Mouse (Mus musculus): ENCODE measurements around the gene Tmco4. TPM values are rescaled to one million over a fixed set of nuclear protein-coding genes. Genes with fewer than 3 reads are reported as not detected.

Tmco4 gene
- 1.5 TPM in 2 replicates for polyA plus RNA-seq (2015; fragmentation: Nextera tagmentation; extraction: Ambion mirVana)

DNA sequence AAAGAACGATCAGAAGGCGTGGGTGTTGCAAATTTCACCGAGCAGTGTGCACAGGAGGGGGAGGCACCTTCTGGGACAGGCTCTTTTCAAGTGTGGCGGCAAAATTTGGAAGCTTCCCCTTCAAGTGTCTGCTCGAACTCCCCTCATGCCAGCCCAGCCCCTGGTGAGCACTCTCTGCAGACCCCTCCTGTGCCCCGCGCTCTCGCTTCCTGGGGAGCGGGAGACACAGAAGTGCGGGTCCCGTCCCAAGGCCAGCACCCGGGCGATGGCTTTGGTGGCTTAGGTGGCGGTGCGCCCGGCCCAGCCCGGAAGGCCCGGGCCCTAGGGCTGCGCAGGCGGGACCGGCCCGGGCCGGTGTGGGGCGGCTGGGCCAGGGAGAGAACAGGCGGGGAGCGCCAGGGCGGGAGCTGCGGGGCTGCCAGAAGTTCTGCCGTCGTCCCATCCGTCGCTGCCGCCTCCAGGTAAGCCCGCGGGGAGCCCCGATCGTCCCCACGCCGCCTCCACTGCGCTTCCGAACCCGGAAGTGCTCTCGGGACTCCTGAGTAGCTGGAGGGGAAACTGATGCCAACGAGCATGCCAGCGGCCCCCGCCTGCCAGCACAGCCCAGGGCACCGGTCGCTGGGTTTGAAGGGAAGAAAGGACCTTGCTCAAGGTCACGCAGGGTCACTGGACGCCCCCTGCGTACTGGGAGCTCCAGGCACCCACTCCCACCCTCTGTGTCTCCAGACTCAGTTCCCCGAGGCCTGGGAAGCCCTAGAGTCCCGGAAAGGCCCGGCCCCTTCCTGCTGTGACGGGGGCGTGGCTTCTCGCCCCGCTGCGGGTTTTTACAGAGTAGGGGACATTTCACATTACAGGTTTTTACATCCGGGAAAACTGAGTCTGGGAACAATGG lies at the start of gene Tmco4:
Gene Tmco4, plus strand, starts transcription at position 62 of the 892 bp plus-strand sequence.

DNA sequence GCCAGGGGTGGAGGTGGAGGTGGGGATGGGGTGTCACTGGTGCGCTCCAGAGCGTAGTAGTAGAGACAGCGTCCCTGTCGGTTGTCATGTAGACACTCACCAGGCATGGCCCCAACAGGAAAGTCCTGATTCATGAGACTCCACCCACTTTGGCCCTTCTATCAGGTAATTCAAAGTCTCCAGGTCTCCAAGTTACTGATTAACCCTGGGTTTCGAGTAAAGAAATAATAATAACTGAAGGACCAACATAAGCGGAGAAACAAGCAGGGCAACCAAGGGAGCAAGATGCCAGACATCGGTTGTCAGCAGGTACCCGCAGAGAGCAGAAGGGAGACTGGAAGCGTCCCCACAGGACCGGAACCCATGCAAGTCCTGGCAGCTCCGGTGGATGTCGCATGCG lies 5.8 kb upstream of the Tmco4 start, which contains the start of gene Rnf186:
Gene Rnf186, plus strand, starts transcription at position 247 of the 400 bp plus-strand sequence.

DNA sequence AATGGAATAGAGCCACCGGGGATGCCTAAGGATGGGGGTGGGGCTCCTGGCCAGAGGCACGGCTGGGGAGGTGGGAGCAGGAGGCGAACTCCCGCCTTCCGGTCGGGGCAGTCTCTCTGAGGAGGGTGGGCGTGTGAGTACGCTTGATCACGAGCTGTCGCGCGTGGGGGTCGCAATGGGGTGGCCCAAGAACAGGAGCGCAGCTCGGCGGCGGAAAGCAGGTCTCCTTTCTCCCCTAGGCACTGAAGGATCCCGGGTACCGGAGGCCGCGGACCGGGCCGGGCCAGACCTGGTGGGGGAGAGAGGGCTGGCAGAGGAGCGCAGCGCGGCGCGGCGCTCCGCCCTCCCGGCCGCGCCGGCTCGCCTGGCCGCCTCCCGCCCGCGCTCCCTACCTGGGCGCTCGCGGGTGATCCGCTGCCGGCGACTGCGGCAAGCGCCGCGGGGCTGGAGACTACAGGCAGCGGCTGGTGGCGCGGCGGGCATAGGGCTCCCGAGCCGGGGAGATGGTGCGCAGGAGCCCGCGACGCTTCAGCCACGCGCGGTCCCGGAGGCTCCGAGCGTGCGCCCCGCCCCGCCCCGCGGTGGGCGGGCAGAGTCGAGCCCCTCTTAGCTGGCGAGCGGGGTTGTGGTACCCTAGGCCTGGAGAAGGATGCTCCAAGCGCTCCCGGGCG lies 102.5 kb downstream of the Tmco4 start, which contains the start of gene Htr6:
Gene Htr6, minus strand, starts transcription at position 530 of the 671 bp plus-strand sequence.

DNA sequence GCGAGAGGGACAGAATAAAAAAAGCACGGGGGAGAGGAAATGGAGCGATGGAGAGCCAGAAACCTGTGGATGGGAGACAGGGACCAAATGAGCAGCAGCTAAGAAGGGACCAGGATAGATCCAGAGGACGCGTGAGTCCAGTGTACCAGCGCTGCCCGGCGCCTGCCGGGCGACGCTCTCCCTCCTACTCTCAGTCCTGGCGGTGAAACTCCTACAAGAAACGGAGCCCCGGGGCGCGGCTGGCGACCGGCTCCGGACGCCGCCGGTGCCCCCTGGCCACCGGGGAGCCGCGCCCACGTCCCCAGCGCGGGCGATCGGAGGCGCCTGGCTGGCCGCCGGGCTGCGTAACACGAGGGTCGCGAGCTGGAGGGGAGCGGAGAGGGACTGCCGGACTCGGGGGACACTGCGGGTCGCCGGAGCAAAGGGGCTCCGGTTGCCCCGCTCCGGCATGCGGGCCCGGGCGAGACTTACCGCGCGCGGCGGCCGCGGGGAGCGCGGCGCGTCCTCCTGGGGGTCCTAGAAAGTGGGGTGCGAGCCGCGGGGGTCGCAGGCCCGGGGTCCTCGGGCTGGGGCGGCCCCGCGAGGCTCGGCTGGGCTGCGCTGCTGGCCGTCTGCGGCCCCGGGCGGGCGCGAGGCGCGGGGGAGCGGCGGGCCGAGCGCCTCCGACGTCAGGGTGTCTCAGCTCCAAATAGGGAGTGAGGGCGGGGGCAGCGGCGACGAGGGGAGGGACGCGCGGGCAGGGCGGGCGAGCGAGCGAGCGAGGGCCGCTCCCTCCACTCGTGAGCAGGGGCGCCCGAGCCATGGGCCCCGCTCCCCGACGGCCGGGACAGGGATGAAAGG lies 119.9 kb downstream of the Tmco4 start, which contains the start of gene Nbl1:
Gene Nbl1, minus strand, starts transcription at position 638 of the 840 bp plus-strand sequence.

Other genes with a start within 250 kb of the Tmco4 start
- 0.23 and 0.49 TPM in 2 replicates for gene Pla2g2c, start 248.1 kb upstream of the Tmco4 start, polyA plus RNA-seq (2015; fragmentation: Nextera tagmentation; extraction: Ambion mirVana)
- gene Ubxn10, start 235.7 kb upstream of the Tmco4 start, polyA plus RNA-seq (2015; fragmentation: Nextera tagmentation; extraction: Ambion mirVana) = 3.4 TPM in 2 replicates
- 0.08 and 0.09 TPM in 2 replicates for gene Pla2g2f, start 215.3 kb upstream of the Tmco4 start, polyA plus RNA-seq (2015; fragmentation: Nextera tagmentation; extraction: Ambion mirVana)
- gene Pla2g2d, start 197.2 kb upstream of the Tmco4 start, polyA plus RNA-seq (2015; fragmentation: Nextera tagmentation; extraction: Ambion mirVana) = 1.2 and 1.3 TPM in 2 replicates
- gene Pla2g5, start 109.4 kb upstream of the Tmco4 start, polyA plus RNA-seq (2015; fragmentation: Nextera tagmentation; extraction: Ambion mirVana) = 0.37 and 0.44 TPM in 2 replicates
- not detected in 2 replicates for gene Gm13030, start 98.9 kb upstream of the Tmco4 start, polyA plus RNA-seq (2015; fragmentation: Nextera tagmentation; extraction: Ambion mirVana)
- gene Pla2g2e, start 94.9 kb upstream of the Tmco4 start, polyA plus RNA-seq (2015; fragmentation: Nextera tagmentation; extraction: Ambion mirVana) = 0.21 TPM in 1 of 2 replicates, not detected in the other
- gene Otud3, start 58.9 kb upstream of the Tmco4 start, polyA plus RNA-seq (2015; fragmentation: Nextera tagmentation; extraction: Ambion mirVana) = 4.1 and 4.2 TPM in 2 replicates
- not detected in 2 replicates for gene Rnf186, start 5.8 kb upstream of the Tmco4 start, polyA plus RNA-seq (2015; fragmentation: Nextera tagmentation; extraction: Ambion mirVana)
- 1.3 and 1.8 TPM in 2 replicates for gene Htr6, start 102.7 kb downstream of the Tmco4 start, polyA plus RNA-seq (2015; fragmentation: Nextera tagmentation; extraction: Ambion mirVana)
- gene Nbl1, start 120.1 kb downstream of the Tmco4 start, polyA plus RNA-seq (2015; fragmentation: Nextera tagmentation; extraction: Ambion mirVana) = 74.7 and 98.3 TPM in 2 replicates
- 490 and 587 TPM in 2 replicates for gene Minos1, start 158.2 kb downstream of the Tmco4 start, polyA plus RNA-seq (2015; fragmentation: Nextera tagmentation; extraction: Ambion mirVana)
- 298 and 301 TPM in 2 replicates for gene Capzb, start 220.0 kb downstream of the Tmco4 start, polyA plus RNA-seq (2015; fragmentation: Nextera tagmentation; extraction: Ambion mirVana)